Mouse (Mus musculus) CH12.LX (cell line): ENCODE results near the gene 2610301B20Rik.

Source experiments
- CHD1 ChIP-seq: IDR thresholded peaks from 2 replicates; pipeline ENCODE4 v1.6.1; 2012; ENCODE audit warnings: low read depth, low read length, improper control_type of control experiment, inconsistent platforms
- CTCF ChIP-seq, 2 experiments: IDR thresholded peaks in 1 of 2; conservative IDR thresholded peaks in 1 of 2; 2 replicates each; pipeline ENCODE4 v1.5.1; 2011 to 2012; ENCODE audit warnings: low read depth in 2 of 2, low read length in 2 of 2, improper control_type of control experiment in 1 of 2, inconsistent platforms in 1 of 2, mild to moderate bottlenecking in 1 of 2, moderate library complexity in 1 of 2
- ELF1 ChIP-seq: IDR thresholded peaks from 2 replicates; pipeline ENCODE4 v1.6.1; 2014; ENCODE audit warnings: low read depth, mild to moderate bottlenecking, inconsistent platforms, low read length, improper control_type of control experiment
- EP300 ChIP-seq: IDR thresholded peaks from 2 replicates; pipeline ENCODE4 v1.6.1; 2011; ENCODE audit warnings: low read length, improper control_type of control experiment
- HCFC1 ChIP-seq: IDR thresholded peaks from 2 replicates; pipeline ENCODE4 v1.6.1; 2012; ENCODE audit warnings: low read depth, mild to moderate bottlenecking, inconsistent platforms, low read length, improper control_type of control experiment
- KAT2A ChIP-seq: IDR thresholded peaks from 2 replicates; pipeline ENCODE4 v1.6.1; 2012; ENCODE audit warnings: low read length, improper control_type of control experiment, inconsistent platforms; ENCODE audit not compliant: insufficient replicate concordance
- MAFK ChIP-seq: IDR thresholded peaks from 2 replicates; pipeline ENCODE4 v1.6.1; 2011; ENCODE audit warnings: low read length, improper control_type of control experiment; ENCODE audit not compliant: insufficient replicate concordance
- POLR2A ChIP-seq: IDR thresholded peaks from 2 replicates; pipeline ENCODE4 v1.6.1; 2011; ENCODE audit warnings: low read depth, mild to moderate bottlenecking, improper control_type of control experiment, low read length
- POLR2AphosphoS2 ChIP-seq: IDR thresholded peaks from 2 replicates; pipeline ENCODE4 v1.6.1; 2011; ENCODE audit warnings: low read depth, low read length, improper control_type of control experiment
- TCF12 ChIP-seq: IDR thresholded peaks from 2 replicates; pipeline ENCODE4 v1.6.1; 2014; ENCODE audit warnings: low read depth, mild to moderate bottlenecking, inconsistent platforms, low read length, improper control_type of control experiment
- UBTF ChIP-seq: IDR thresholded peaks from 2 replicates; pipeline ENCODE4 v1.6.1; 2012; ENCODE audit warnings: low read depth, mild to moderate bottlenecking, inconsistent platforms, low read length, improper control_type of control experiment, moderate library complexity
- ZC3H11A ChIP-seq: IDR thresholded peaks from 2 replicates; pipeline ENCODE4 v1.6.1; 2012; ENCODE audit warnings: low read depth, mild to moderate bottlenecking, inconsistent platforms, low read length, improper control_type of control experiment
- ZNF384 ChIP-seq: IDR thresholded peaks from 2 replicates; pipeline ENCODE4 v1.6.1; 2012; ENCODE audit warnings: low read depth, low read length, improper control_type of control experiment, inconsistent platforms

DNA sequence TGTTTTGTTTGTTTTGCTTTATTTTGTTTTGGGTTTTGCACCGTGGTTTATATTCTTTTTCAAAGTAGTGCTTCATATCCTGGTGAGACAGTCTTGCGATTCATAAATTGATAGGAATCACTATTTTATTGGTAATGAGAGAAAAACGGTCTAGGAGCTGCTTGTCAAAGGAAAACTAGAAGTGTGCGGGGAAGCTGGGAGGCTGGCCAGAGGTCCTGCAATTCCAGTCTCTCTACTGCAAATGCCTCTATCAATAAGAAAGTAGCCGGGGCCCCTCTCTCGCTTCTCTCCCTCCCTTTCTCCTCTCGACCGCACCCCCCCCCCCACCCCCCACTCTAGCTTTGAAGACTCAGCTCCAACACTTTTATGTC, 764 bp upstream of the 2610301B20Rik start:
- TF ChIP-seq ZC3H11A, result no peak
- no peak for TF ChIP-seq CTCF (conservative IDR thresholded peaks at IDR 0.05 in 1 of 2, IDR thresholded peaks at IDR 0.05 in 1 of 2; ENCODE audit: low read depth in 2 of 2, low read length in 2 of 2)
- no peak for TF ChIP-seq EP300
- TF ChIP-seq KAT2A, result no peak
- TF ChIP-seq POLR2A, result no peak
- no peak for TF ChIP-seq CHD1
- no peak for TF ChIP-seq HCFC1
- no peak for TF ChIP-seq ZNF384
- TF ChIP-seq POLR2AphosphoS2, result no peak
- no peak for TF ChIP-seq MAFK
- TF ChIP-seq ELF1, result no peak
- TF ChIP-seq TCF12, result no peak
- no peak for TF ChIP-seq UBTF
